Mouse (Mus musculus): ENCODE data around the gene Olfr1458. TPM values are rescaled to one million over a fixed set of nuclear protein-coding genes. Genes with fewer than 3 reads are reported as not detected.

Olfr1458 gene
- not detected in 2 replicates for polyA plus RNA-seq (2015; fragmentation: Nextera tagmentation; extraction: Ambion mirVana)

GRCm38 (mm10) chr19:13106675-13107074 lies at the start of gene Olfr1458:
Olfr1458 (minus strand) TSS chr19:13106775.
- no peak within 1 kb of the TSS for H3K27ac ChIP-seq (ENCODE audit: low read depth)
- no peak for TF ChIP-seq EP300 (IDR thresholded peaks at IDR 0.05; ENCODE audit: low read depth)
- TF ChIP-seq CTCF (IDR thresholded peaks at IDR 0.05; ENCODE audit: low read depth) = no peak
- H3K36me3 ChIP-seq (replicated peaks; ENCODE audit: insufficient read depth, low read length) = no peaks in the 10 kb centered on the region
- no peaks in the 10 kb centered on the region for H3K4me1 ChIP-seq (ENCODE audit: insufficient read depth)
- no peak within 1 kb of the TSS for H3K4me3 ChIP-seq (ENCODE audit: low read depth, low read length)
- H3K27me3 ChIP-seq (ENCODE audit: insufficient read depth, low read length) = no peaks in the 10 kb centered on the region
- H3K9me3 ChIP-seq (ENCODE audit: low read length) = peaks cover 3% of the 10 kb centered on the region; the same call in 1 of the 2 replicates
- no peak within 1 kb of the TSS for H3K9ac ChIP-seq (replicated peaks)
- WGBS (ENCODE audit: insufficient replicate concordance) = 67% methylated on average over 3 of the region's 3 CpGs
- ATAC-seq (no peak), DNase-seq (no peak)
- H3K4me2 ChIP-seq (ENCODE audit: low read depth, low read length) = no peak within 1 kb of the TSS

GRCm38 (mm10) chr19:13149449-13149848 lies 42.9 kb upstream of the Olfr1458 start, which contains the start of gene Olfr1459:
Olfr1459 (minus strand) TSS chr19:13149549.
- TF ChIP-seq CTCF (IDR thresholded peaks at IDR 0.05; ENCODE audit: low read depth) = no peak
- DNase-seq = no peak
- no peaks in the 10 kb centered on the region for H3K27me3 ChIP-seq (ENCODE audit: insufficient read depth, low read length)
- H3K4me2 ChIP-seq (ENCODE audit: low read depth, low read length) = no peak within 1 kb of the TSS
- whole genome bisulfite sequencing (ENCODE audit: insufficient replicate concordance) = 51% methylated on average over 1 of the region's 1 CpGs
- no peaks in the 10 kb centered on the region for H3K36me3 ChIP-seq (replicated peaks; ENCODE audit: insufficient read depth, low read length)
- no peaks in the 10 kb centered on the region for H3K4me1 ChIP-seq (ENCODE audit: insufficient read depth)
- no peak within 1 kb of the TSS for H3K4me3 ChIP-seq (ENCODE audit: low read depth, low read length)
- no peak within 1 kb of the TSS for H3K9ac ChIP-seq (replicated peaks)
- ATAC-seq = no peak
- H3K27ac ChIP-seq (ENCODE audit: low read depth) = no peak within 1 kb of the TSS
- H3K9me3 ChIP-seq (ENCODE audit: low read length) = no peaks in the 10 kb centered on the region

GRCm38 (mm10) chr19:13097791-13098190 lies 8.8 kb downstream of the Olfr1458 start, which contains the start of gene Olfr1457:
Olfr1457 (minus strand) TSS chr19:13097891.
- Histone ChIP-seq H3K9me3 (ENCODE audit: low read length) (peaks cover 3% of the 10 kb centered on the region; the same call in 1 of the 2 replicates), H3K36me3 (replicated peaks; ENCODE audit: insufficient read depth, low read length) (no peaks in the 10 kb centered on the region), H3K27ac (ENCODE audit: low read depth) (no peak within 1 kb of the TSS), H3K4me1 (ENCODE audit: insufficient read depth) (no peaks in the 10 kb centered on the region), H3K9ac (replicated peaks) (no peak within 1 kb of the TSS), H3K4me2 (ENCODE audit: low read depth, low read length) (no peak within 1 kb of the TSS), H3K4me3 (ENCODE audit: low read depth, low read length) (no peak within 1 kb of the TSS), H3K27me3 (ENCODE audit: insufficient read depth, low read length) (no peaks in the 10 kb centered on the region)
- TF ChIP-seq CTCF (IDR thresholded peaks at IDR 0.05; ENCODE audit: low read depth) (no peak), EP300 (IDR thresholded peaks at IDR 0.05; ENCODE audit: low read depth) (no peak)
- DNase-seq (no peak), ATAC-seq (no peak)
- WGBS (ENCODE audit: insufficient replicate concordance) = 64% methylated on average over 2 of the region's 2 CpGs

DNA sequence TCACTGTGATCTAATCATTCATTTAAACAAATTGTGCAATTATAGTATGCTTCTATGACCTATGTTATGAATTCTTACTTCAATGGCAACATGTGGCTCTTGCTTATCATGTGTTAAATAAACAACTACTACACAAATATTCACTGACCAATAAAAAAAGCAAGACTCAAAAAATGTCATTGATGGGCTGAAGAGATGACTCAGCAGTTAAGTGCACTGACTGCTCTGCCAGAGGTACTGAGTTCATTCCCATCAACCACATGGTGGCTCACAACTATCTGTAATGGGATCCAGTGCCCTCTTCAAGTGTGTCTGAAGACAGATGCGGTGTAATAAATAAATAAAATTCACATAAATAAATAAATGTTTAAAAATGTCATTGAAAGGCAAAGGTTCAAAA lies 12.7 kb downstream of the Olfr1458 start:
- 82% methylated on average over 1 of the region's 1 CpGs for WGBS (ENCODE audit: insufficient replicate concordance)
- TF ChIP-seq CTCF (IDR thresholded peaks at IDR 0.05; ENCODE audit: low read depth) (no peak), EP300 (IDR thresholded peaks at IDR 0.05; ENCODE audit: low read depth) (no peak)

DNA sequence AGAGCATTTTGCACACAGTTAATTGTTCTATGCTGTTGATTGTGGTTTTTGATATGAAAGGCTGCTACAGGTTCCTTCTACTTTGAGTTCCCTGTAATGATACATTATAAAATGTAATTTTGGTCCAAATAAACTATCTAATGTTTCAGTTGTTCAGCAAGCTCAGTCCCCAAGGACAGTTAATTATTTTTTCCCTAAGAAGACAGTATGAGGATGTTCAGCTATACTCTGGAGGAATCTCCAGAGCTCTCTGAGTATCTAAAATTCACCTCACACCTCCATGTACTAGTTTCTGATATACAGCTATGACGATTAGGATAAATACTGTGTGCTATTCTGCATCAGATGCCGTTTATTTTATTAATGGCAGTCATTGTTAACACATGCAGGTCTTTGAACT lies 46.3 kb downstream of the Olfr1458 start, which contains the start of gene Olfr1454:
Gene Olfr1454, plus strand, starts transcription at position 301 of the 400 bp plus-strand sequence.
- 62% methylated on average over 2 of the region's 2 CpGs for WGBS (ENCODE audit: insufficient replicate concordance)
- no peak within 1 kb of the TSS for H3K4me2 ChIP-seq (ENCODE audit: low read depth, low read length)

More for the DNA sequence above, 12.7 kb downstream of the Olfr1458 start:
- Histone ChIP-seq H3K4me3 (ENCODE audit: low read depth, low read length) (no peak overlapping the region), H3K4me2 (ENCODE audit: low read depth, low read length) (no peak overlapping the region), H3K36me3 (replicated peaks; ENCODE audit: insufficient read depth, low read length) (no peaks in the 10 kb centered on the region), H3K9ac (replicated peaks) (no peak overlapping the region), H3K4me1 (ENCODE audit: insufficient read depth) (no peaks in the 10 kb centered on the region), H3K27ac (ENCODE audit: low read depth) (no peak overlapping the region), H3K27me3 (ENCODE audit: insufficient read depth, low read length) (no peaks in the 10 kb centered on the region), H3K9me3 (ENCODE audit: low read length) (no peaks in the 10 kb centered on the region)
- ATAC-seq (no peak), DNase-seq (no peak)

More for the DNA sequence above, 46.3 kb downstream of the Olfr1458 start, which contains the start of gene Olfr1454:
- no peak within 1 kb of the TSS for H3K9ac ChIP-seq (replicated peaks)
- H3K27me3 ChIP-seq (ENCODE audit: insufficient read depth, low read length) = no peaks in the 10 kb centered on the region
- no peaks in the 10 kb centered on the region for H3K4me1 ChIP-seq (ENCODE audit: insufficient read depth)
- H3K36me3 ChIP-seq (replicated peaks; ENCODE audit: insufficient read depth, low read length) = no peaks in the 10 kb centered on the region
- TF ChIP-seq EP300 (IDR thresholded peaks at IDR 0.05; ENCODE audit: low read depth) = no peak
- H3K9me3 ChIP-seq (ENCODE audit: low read length) = no peaks in the 10 kb centered on the region; the same call in 1 of the 2 replicates
- H3K27ac ChIP-seq (ENCODE audit: low read depth) = no peak within 1 kb of the TSS
- DNase-seq (no peak), ATAC-seq (no peak)
- H3K4me3 ChIP-seq (ENCODE audit: low read depth, low read length) = no peak within 1 kb of the TSS

Other genes with a start within 250 kb of the Olfr1458 start
- not detected in 2 replicates for gene Olfr1444, start 249.5 kb downstream of the Olfr1458 start, polyA plus RNA-seq (2015; fragmentation: Nextera tagmentation; extraction: Ambion mirVana)
- not detected in 2 replicates for gene Olfr1445, start 222.9 kb downstream of the Olfr1458 start, polyA plus RNA-seq (2015; fragmentation: Nextera tagmentation; extraction: Ambion mirVana)
- not detected in 2 replicates for gene Olfr1446, start 213.3 kb downstream of the Olfr1458 start, polyA plus RNA-seq (2015; fragmentation: Nextera tagmentation; extraction: Ambion mirVana)
- gene Olfr1447, start 203.0 kb downstream of the Olfr1458 start, polyA plus RNA-seq (2015; fragmentation: Nextera tagmentation; extraction: Ambion mirVana) = not detected in 2 replicates
- not detected in 2 replicates for gene Olfr1448, start 182.4 kb downstream of the Olfr1458 start, polyA plus RNA-seq (2015; fragmentation: Nextera tagmentation; extraction: Ambion mirVana)
- gene Olfr1449, start 175.9 kb downstream of the Olfr1458 start, polyA plus RNA-seq (2015; fragmentation: Nextera tagmentation; extraction: Ambion mirVana) = not detected in 2 replicates
- not detected in 2 replicates for gene Olfr1450, start 156.5 kb downstream of the Olfr1458 start, polyA plus RNA-seq (2015; fragmentation: Nextera tagmentation; extraction: Ambion mirVana)
- not detected in 2 replicates for gene Olfr1451, start 111.8 kb downstream of the Olfr1458 start, polyA plus RNA-seq (2015; fragmentation: Nextera tagmentation; extraction: Ambion mirVana)
- gene Olfr1453, start 78.4 kb downstream of the Olfr1458 start, polyA plus RNA-seq (2015; fragmentation: Nextera tagmentation; extraction: Ambion mirVana) = not detected in 2 replicates
- gene Olfr1454, start 46.2 kb downstream of the Olfr1458 start, polyA plus RNA-seq (2015; fragmentation: Nextera tagmentation; extraction: Ambion mirVana) = not detected in 2 replicates
- gene Olfr1457, start 8.9 kb downstream of the Olfr1458 start, polyA plus RNA-seq (2015; fragmentation: Nextera tagmentation; extraction: Ambion mirVana) = not detected in 2 replicates
- not detected in 2 replicates for gene Olfr1459, start 42.8 kb upstream of the Olfr1458 start, polyA plus RNA-seq (2015; fragmentation: Nextera tagmentation; extraction: Ambion mirVana)
- not detected in 2 replicates for gene Olfr1461, start 56.2 kb upstream of the Olfr1458 start, polyA plus RNA-seq (2015; fragmentation: Nextera tagmentation; extraction: Ambion mirVana)
- gene Olfr1462, start 79.0 kb upstream of the Olfr1458 start, polyA plus RNA-seq (2015; fragmentation: Nextera tagmentation; extraction: Ambion mirVana) = not detected in 2 replicates
- gene Olfr1463, start 124.6 kb upstream of the Olfr1458 start, polyA plus RNA-seq (2015; fragmentation: Nextera tagmentation; extraction: Ambion mirVana) = not detected in 2 replicates
- gene Olfr1465, start 208.8 kb upstream of the Olfr1458 start, polyA plus RNA-seq (2015; fragmentation: Nextera tagmentation; extraction: Ambion mirVana) = not detected in 2 replicates
- gene Olfr1466, start 232.1 kb upstream of the Olfr1458 start, polyA plus RNA-seq (2015; fragmentation: Nextera tagmentation; extraction: Ambion mirVana) = not detected in 2 replicates